Mouse (Mus musculus): ENCODE measurements around the gene Frmd4a.
A peak's percentile ranks its signal among the peaks of the same experiment; 100 is the strongest.

Frmd4a gene

DNA sequence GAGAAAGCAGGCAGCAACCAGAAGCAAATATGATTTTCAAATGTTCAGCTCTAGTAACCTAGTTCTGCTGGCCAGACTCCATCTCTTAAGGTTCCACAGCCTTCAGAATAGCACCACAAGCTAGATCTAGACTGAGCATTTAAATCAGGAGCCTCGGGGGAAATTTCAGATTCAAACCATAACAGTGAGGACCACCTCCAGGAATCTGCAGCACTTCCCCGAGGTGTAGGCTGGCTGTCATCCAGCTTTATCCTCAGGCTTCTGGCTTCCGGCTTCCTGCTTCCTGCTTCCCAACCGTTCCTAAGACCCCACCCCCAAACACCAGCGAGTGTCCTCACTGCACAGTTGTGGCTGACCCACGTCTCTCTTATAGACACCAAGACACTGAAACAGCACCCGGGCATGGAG, 374.2 kb downstream of the Frmd4a start:
- DNase-seq (ENCODE audit: low spot score), result no peak

DNA sequence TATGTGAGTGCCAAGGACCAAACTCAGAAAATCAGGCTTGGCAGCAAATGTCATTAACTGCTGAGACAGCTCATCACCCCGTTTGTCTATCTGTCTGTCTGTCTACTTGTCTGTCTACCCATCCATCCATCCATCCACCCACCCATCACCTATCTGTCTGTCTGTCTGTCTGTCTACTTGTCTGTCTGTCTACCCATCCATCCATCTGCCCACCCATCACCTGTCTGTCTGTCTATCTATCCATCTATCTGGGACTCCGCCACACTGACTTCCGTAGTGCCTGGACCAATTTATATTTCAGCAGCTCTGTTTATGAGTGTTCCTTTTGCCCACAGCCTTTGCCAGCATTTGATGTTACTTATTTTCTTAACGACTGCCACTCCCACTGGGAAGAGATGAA, 375.5 kb downstream of the Frmd4a start:
- no peak for DNase-seq (ENCODE audit: low spot score)

DNA sequence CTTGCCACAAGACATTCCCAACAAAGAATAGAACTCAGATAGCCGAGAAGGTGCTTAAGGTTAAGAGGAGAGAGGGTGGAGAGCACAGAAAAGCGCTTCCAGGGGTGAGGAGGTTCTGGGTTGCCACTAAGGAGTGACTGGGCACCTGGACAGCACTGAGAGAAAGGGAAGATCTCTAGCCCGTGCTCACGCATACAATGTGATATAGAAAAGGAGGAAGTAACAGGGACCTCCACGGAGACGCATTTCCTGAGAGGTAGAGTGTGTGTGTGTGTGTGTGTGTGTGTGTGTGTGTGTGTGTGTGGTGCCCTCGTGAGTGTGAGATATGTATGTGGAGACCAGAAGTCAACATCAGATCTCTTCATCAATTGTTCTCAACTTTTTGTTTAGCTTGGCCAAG, 377.1 kb downstream of the Frmd4a start:
- no peak for DNase-seq (ENCODE audit: low spot score)

DNA sequence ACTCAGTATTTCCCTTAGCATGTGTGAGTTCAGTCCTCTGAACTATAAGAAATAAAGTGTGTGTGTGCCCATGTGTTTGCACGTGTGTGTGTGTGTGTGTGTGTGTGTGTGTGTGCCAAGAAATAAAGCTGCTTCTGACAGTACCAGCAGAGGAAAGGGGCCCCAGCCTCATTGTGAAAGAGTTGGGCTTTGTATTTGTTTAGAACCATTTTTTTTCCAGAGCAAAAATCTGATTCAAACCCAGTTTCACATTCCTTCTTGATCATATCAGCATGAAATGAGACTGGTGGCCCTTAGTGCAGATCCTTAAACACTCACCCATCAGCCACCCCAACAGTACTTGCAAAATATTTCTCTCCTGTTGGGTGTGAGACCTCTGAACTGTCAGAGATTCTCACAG, 382.2 kb downstream of the Frmd4a start:
- no peak for DNase-seq (ENCODE audit: low spot score)

DNA sequence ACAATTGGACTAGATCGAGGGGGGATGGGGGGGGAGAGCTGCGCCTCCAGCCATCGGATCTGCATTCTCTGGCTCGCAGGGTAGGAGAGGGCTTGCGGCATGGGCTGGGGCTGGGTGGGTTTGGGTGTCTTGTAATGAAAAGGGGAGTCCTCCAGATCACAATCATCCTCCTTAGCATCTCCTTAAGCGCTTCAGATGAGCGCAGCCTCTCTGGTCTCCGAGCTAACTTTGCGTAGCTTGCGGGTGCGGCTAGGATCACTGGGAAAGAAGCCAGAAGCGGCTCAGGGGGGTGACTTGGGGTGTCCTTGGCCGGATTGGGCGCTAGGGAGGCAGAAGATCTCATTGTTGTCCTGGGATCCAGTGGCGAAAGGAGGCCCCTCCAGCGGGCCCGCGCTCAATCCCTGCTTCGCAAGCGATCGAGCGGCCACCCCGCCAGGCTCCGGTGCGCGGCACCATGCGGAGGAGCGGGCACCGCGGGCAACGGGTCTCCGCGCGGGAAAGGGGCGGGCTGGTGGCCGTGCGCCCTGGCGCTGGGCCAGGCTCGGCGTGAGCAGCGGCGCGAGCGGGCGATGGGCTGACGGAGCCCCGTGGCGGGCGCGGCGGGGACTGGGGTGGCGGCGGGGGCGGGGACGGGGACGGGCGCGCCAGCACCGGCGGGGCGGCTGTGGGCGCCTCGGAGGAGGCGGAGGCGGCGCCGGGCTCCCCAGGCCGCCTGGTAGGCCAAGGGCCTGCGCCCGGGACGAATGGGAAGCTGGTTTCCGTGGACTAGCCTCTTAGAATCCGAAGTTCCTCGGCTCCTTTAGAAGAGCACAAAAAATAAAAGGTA, 383.5 kb downstream of the Frmd4a start:
- DNase-seq (ENCODE audit: low spot score), result peak; percentile 56

DNA sequence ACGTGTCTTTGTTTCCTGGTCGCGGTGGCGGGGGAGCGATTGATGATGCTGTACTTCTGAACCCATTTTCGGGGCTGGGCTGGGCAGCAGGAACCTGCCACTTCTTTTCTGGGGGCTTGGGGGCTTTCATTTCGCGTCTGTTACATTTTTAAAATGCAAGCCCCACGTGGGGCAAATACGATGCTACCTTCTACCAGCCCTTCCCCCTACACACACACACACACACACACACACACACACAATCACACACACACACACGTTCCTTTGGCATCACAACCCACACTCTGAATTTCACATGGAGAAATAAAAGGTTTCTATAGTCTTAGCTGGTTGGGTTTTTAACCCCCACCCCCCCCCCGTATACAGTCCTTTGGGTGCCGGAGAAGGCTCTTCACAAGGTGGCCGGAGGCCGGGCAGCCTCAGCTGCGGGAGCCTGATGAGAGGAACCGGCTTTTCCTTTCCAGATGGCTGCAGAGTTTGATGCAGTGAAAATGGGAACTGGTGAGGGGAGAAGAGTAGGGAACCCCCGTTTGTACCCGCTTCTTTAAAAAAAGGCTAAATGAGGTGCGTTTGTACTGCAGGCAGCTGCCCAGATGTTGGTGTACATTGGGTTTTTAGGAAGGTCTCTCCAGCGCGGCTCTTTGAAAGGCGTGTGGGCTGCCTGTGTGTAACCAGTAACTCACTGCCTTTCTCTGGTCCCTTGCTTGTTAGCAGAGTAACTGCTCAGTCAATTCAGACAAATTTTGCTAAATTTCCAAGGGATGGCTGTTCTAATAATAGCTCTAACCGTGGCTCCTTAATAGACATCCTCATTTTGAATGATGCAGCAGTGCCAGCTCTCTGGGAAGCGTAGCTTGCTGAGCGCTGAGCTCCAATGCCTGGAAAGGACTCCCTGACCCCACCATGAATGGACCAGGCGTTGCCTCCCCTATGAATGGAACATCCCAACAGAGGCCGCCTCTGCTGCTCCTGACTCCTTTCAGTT, 384.4 kb downstream of the Frmd4a start:
- peak; percentile 60 for DNase-seq (ENCODE audit: low spot score)

DNA sequence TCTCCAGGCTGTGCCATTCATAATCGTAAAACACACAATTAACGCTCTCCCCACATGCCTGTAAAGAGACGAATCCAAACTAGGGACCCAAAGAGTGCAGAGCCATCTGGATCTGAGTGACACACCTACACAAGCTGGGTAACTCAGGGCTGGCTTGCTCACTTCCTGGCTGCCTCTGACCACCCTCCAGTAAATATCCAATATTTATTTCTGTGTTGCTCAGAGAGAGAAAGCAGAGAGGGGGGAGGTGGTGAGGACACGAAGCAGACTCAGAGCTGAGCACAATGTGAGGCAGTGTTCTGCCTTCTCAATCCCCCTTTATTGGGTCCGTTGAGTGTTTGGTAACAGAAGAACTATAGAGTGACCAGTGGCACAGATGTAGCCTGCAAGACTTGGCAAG, 389.5 kb downstream of the Frmd4a start:
- no peak for DNase-seq (ENCODE audit: low spot score)

DNA sequence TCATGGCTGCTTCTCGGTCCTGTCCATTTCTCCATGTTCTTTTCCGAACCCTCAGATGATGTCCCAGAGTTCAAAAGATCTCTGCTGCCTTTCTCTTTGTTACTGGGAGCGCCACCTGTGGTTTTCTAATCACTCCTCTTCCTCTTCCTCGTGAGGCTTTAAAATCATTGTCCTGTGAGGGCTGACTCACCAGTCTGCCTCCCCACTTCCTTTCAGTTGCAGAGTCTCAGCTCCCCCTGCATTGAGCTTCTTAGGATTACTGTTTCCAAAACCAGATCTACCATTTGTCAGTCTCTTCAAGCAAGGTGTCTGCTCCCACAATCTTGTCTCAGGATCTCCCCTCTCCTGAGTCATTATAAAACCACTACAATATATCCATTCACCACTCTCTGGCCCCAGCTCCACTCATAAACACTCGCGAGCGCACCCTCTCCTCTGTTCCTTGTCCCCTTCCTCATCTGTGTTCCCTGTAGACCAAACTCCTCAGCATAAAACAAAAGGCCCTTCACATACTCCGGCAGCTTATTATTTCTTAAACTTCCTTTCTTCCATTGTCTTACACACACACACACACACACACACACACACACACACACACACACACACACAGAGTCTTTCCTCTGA, 392.4 kb downstream of the Frmd4a start:
- DNase-seq (ENCODE audit: low spot score), result no peak

DNA sequence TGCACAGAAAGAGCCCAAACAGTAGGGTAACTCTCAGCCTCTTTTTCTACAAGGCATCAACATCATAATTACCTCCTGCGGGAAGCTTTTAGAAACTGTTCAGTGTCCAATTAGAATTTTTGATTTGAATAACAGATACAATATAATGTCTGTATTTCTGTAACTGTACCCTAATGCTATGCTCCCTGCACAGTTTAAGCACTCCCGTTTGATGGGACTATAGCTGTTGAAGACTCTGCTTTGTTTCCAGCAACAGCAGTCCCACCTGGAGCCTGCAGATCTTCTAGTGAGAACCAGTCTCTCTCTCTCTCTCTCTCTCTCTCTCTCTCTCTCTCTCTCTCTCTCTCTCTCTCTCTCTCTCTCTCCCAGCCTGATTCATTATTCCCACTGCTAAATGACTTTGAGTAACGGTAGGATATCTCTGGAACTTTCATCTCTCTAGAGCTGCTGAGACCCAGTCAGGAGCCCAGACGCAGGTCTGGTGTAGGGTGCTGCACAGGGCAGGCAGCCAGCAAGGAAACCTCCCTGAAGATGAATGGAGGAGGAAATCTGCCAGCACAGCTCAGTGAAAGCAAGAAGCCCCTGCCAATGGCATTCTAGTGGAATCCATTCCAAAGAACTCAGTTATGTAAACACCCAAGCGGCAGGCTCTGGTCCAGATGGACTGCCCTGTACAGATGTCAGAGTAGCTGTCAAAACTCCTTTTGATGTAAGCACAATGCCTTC, 395.5 kb downstream of the Frmd4a start:
- DNase-seq (ENCODE audit: low spot score), result peak; percentile 17

DNA sequence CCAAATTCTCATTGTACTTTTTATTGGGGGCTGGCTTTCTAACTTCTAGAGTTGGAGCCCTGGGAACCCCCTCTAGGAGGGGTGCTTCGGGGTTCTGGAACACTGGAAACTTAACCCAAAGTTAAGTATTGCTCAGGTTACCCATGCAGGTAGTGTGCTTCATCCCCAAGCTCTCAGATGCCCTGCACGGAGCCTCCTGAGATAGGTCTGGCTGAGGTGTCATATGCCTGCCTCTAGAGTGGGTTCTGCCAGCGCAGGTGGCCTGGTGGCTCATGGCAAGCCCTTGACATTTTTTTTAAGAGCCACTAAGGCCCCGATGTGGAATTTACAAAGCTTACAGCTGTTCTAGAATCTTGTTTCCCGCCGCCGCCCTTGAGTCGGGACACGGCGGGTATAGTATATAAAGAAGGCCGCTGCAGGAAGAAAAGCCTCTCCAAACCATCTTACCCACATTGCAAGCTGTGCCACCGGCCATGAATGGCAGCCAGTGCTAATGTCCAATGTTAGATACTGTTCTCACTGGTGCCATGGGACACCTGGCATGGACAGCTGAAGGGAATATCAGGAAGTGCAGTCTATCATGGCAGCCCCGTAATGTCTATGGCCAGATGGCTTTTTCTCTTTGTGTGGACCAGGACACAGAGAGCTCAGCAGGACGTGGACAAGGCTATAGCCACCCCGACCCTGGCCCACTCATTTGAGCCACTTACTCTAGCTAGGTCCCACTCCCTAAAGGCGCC, 396.2 kb downstream of the Frmd4a start:
- no peak for DNase-seq (ENCODE audit: low spot score)

DNA sequence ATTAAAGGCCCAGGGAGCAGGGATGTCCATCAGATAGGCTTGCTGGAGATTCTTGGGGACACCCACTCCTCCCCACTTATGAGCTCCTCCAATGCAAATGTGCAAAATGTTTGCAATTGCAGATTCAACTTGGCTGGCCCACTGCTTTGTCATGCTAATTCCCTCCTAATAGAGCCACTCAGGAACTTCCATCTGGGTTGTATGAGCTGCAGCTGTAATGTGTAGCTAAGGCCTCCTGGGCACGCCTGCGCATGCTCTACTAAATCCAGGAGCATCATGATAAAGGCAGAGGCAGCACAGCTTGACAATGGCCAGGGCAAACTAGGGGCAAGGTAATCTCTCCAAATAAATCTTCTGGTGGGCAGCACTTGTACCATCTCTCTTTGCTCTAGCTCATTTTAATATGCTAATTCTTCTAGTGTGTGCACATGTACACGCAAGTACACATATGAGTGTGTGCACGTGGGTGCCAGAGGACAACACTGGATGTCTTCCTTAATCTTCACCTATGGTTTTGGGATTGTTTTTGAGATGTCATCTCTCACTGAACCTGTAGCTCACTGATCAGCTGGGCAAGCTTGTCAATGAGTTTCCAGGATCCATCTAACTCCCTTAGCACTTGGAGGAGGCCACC, 403.3 kb downstream of the Frmd4a start:
- no peak for DNase-seq (ENCODE audit: low spot score)

DNA sequence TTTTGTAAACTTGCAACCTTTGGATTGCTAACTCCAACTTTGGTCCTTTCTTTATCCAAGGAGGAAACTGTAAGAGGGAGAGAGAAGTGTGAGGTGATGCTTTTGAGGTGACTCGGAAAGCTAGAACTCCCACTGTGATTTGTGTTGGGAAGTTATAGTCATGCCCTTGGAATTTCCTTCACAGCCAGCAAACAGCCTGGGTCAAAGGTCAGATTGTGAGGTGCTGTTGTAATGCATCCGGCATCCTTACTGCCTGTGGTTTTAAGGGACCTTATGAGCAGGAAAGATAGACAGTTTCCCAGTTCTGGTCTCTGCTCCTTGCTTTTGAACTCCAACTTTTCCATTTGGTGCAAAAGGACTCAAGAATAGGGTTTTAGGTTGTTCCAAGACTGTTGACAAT, 404.2 kb downstream of the Frmd4a start:
- no peak for DNase-seq (ENCODE audit: low spot score)

DNA sequence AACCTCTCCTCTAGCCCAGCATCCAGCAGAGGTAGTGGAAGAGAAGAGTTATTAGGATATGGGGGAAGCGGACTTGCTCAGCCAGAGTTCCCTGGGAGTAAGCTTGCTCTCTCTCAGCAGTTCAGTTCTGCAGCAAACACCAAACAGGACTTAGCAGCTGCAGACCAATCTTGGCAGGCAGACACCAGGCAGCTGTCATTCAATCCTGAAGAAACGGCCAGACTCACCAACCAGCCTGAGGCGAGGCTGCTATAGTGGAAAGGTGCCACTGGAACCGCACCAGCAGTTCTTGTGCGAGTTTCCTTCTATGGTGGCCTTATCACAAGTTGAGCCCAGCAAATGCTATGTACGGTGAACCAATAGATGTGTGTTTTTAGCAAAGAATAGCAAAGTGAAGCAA, 406.4 kb downstream of the Frmd4a start:
- no peak for DNase-seq (ENCODE audit: low spot score)

DNA sequence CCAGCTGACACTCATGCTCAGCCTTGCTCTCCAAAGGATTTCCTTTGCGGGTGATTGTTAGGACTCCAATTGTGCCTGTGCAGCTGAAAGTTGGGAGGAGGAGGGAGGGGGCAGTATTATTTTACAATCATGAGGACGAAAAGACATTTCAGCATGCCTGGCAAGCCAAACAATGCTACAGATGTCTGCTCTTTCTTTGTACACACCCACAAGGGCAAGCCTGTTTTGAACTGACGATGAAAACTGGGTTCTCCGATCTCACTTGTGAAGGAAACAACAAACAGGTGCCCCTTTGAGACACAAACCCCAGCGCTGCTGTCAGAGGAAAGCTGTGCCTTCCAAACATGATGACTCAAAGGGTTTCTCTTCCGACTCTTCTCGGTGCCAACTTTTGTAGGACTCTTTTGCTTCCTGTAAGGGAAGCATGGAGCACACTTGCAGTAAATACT, 410.9 kb downstream of the Frmd4a start:
- no peak for DNase-seq (ENCODE audit: low spot score)

DNA sequence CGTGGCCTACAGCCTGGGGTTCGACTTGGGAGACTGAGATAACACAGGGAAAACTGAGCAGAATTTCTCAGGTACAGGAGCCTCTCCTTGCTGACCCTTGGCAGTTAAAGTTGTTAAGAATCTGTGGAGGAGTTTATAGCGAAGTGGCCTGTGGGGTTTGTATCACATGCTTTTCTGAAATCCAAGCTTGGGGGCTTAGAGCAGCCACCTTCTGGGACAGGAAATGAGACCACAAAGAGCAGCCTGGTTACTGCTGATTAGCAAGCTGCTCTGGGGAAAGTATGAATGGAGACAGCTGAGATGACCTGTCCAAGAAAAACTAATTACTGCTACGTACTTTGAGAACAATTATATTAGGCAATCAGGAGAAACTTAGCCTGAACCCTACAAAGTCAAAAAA, 415.6 kb downstream of the Frmd4a start:
- DNase-seq (ENCODE audit: low spot score), result no peak

DNA sequence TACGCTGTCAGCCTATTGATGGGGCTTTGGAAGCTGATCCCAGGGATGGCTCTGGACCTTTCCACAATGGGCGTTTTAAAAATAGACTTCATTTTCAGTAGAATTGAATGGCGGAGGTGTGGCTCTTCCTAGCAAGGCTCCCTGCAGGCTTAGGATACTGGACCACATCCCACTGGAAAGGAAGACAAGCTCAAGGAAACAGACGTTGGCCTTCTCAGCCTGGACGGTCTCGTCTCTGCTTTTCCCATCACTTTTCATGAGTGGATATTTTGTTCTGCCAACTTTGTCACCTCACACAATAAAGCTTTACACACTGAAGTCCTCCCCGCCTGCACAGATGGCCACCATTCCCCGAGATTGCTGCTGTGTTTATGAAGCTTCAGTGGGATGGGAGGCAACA, 417.5 kb downstream of the Frmd4a start:
- DNase-seq (ENCODE audit: low spot score), result no peak

DNA sequence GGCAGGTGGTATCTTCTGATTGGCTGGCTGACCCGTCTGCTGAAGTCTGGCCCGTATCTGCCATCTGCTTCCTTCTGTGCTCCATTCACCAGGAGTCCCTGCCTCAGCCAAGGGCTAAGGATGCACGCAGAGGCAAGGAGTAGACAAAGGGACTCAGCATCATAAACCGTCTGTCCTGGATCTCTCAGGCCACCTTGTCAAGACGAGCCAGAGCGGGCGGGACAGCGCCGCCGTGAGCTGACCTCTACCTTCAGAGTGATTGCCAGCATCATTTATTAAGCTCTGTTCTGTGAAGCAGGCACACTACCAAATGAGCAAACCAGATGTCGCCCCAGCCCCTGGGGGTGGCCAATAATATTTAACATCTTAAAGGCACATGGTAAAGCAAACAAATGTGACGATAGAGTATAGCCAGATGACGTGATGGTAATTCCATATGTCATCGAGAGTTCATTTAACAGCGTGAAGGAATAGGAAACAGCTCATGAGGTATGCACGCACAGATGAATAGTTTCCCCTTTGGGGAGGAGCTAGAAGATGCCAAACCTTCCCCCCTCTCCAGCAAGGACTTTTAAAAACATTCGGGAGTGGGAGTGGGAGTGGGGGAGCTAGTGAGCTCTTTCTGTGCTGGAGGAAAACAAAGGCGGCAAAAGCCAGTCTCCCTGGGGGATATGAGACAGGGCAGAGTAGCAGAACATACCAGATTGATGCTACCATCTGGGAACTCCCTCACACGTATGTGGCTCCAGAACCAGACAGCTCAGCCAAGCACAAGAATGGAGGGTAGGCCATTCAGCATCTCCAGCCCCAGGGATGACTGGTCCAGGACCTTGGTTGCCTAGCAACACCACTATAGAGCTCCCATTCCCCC, 419.1 kb downstream of the Frmd4a start:
- no peak for DNase-seq (ENCODE audit: low spot score)

DNA sequence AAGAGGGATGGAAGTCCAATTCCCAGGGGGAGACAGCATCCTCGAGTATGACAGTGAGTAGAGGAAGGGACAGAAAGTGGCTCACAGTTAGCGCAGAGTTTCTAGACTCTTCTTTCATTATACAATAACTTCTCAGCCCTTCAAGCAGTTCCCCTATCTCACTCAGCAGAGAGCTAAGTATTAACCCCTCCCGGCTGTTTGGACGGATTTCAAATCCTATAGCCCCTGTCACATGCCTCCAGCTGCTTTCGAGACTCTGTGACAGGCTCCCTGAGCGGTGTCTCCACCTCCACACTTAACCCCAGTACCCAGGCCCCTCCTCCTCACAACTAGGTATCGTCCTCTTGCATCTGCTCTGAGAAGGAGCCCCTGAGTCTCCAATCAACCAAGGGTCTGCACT, 421.2 kb downstream of the Frmd4a start:
- no peak for DNase-seq (ENCODE audit: low spot score)

DNA sequence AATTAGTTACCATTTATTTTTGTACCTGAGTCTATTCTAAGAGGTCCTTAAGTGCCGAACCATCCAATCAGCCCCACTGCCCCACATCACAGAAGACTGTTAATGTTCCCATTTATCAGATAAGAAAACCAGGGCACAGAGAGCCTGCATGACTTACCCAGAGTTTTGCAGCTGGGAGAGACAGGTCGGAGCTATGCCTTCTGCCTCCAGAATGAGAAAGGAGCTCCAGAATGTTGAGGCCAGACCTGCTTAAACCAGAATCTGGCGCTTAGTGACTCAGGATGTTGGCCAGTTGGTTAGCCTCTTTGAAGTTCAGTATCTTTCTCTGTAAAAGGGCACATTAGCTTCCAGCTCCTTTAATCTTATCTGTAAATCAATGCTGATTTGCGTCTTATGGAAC, 422.4 kb downstream of the Frmd4a start:
- DNase-seq (ENCODE audit: low spot score), result peak; percentile 8

DNA sequence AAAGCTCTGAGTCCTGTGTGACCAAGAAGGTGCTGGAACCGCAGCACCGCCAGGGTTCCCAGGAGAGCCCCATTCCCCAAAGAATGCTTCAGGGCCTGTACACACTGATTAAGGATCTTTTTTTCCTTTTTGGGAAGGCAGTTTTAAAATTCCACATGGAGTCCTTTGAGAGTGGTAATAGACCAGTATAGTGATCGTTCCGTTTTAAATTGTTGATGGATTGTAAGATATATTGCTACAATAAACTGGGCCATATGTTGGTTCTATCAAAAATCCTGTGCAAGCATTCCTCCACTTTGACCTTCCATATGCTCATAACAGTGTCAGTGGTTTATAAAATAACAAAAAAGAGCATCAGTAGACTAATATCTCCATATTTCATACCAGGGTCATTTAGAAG, 424.3 kb downstream of the Frmd4a start:
- DNase-seq (ENCODE audit: low spot score), result no peak

Data from MN1 (cell line).